Mouse (Mus musculus): Measurements from ENCODE around the gene Grem1.

- TF ChIP-seq CTCF (IDR thresholded peaks at IDR 0.05; ENCODE audit: extremely low read depth, insufficient read depth, low read length), result no peak
- no peak for TF ChIP-seq POLR2A (IDR thresholded peaks at IDR 0.05; ENCODE audit: extremely low read depth, insufficient read depth, low read length)
Observed at GRCm38 (mm10) chr2:113756924-113757524, 1.4 kb downstream of the Grem1 start.

Data from cortical plate, adult 2 months (tissue).